Mouse (Mus musculus): ENCODE data around the gene Col11a2.
"Not testable (repeated sequence)": the region's sequence is repeated elsewhere in the genome, so short reads cannot be mapped to it uniquely, and the experiment has no call there.

GRCm38 (mm10) chr17:33997025-33997424, 42.2 kb upstream of the Col11a2 start:
- not testable (repeated sequence) for TF ChIP-seq CTCF (IDR thresholded peaks at IDR 0.05; ENCODE audit: borderline replicate concordance, insufficient read depth, low read depth, low read length); POLR2A (IDR thresholded peaks at IDR 0.05; ENCODE audit: borderline replicate concordance, insufficient read depth, low read length)
